Mouse (Mus musculus) C2C12 (cell line): ENCODE measurements at regions not wholly inside any gene's neighbourhood (a gene's known extent, or its start where the extent isn't known, plus 50 kb on each side); places are given as distances from the start of the nearest gene placed in this dataset.

Experiments used
- H3K27me3 ChIP-seq: one replicate; pipeline ENCODE4 v1.6.1; 2011; ENCODE audit not compliant: control insufficient read depth, insufficient read depth, insufficient read length
- H3K36me3 ChIP-seq: one replicate; pipeline ENCODE4 v1.6.1; 2011; ENCODE audit not compliant: control insufficient read depth, insufficient read depth
- H3K4me3 ChIP-seq: one replicate; pipeline ENCODE4 v1.5.1; 2011; ENCODE audit warnings: mild to moderate bottlenecking, control low read depth; ENCODE audit not compliant: poor library complexity, insufficient read depth, severe bottlenecking
- H3K79me2 ChIP-seq: one replicate; pipeline ENCODE4 v1.6.1; 2011; ENCODE audit not compliant: control insufficient read depth, insufficient read depth
- H3K79me3 ChIP-seq: one replicate; pipeline ENCODE4 v1.6.1; 2011; ENCODE audit warnings: low read depth, control low read depth
- H3ac ChIP-seq: one replicate; pipeline ENCODE3; 2011; ENCODE audit warnings: low read depth; ENCODE audit not compliant: control insufficient read depth, insufficient read length
- CEBPB ChIP-seq: IDR thresholded peaks from one replicate; pipeline ENCODE4 v1.6.1; 2011; ENCODE audit warnings: low read depth, mild to moderate bottlenecking, control low read depth, moderate library complexity
- CTCF ChIP-seq: IDR thresholded peaks from one replicate; pipeline ENCODE4 v1.5.1; 2011; ENCODE audit not compliant: control insufficient read depth, insufficient read depth, insufficient read length
- FOSL1 ChIP-seq: IDR thresholded peaks from one replicate; pipeline ENCODE4 v1.8.0; 2011; ENCODE audit warnings: mild to moderate bottlenecking, low read length; ENCODE audit not compliant: poor library complexity, insufficient read depth, severe bottlenecking
- MAX ChIP-seq: IDR thresholded peaks from one replicate; pipeline ENCODE4 v1.6.1; 2011; ENCODE audit warnings: mild to moderate bottlenecking, control low read depth
- MYOD1 ChIP-seq: IDR thresholded peaks from one replicate; pipeline ENCODE4 v1.6.1; 2011; ENCODE audit warnings: low read depth; ENCODE audit not compliant: control insufficient read depth, insufficient read length
- MYOG ChIP-seq: IDR thresholded peaks from one replicate; pipeline ENCODE4 v1.6.1; 2011; ENCODE audit not compliant: control insufficient read depth, insufficient read length; ENCODE audit errors: extremely low read depth
- USF1 ChIP-seq: IDR thresholded peaks from one replicate; pipeline ENCODE4 v1.6.1; 2011; ENCODE audit warnings: low read depth, mild to moderate bottlenecking, control low read depth, moderate library complexity

DNA sequence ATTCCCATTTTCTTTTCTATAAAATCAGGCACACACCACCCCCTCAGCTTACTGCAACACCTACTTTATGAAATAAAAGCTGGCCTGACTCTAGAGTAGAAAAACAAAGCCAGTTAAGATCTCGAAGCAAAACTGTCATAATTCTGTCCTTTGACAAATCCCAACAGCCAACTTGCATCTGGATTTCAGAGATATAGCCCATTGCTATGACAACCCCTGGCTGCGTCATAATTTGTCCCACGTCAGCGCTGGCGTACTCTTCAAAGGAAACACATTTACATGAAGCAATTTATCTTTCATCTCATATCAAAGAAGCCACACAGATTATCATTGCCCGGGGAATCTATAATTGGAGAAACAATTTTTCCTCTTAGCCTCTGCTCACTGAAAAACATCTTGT is 126.4 kb downstream of the Gm9817 start:
- no peak overlapping the region for H3ac ChIP-seq
- no peaks in the 10 kb centered on the region for H3K79me2 ChIP-seq
- H3K4me3 ChIP-seq, result no peak overlapping the region
- no peaks in the 10 kb centered on the region for H3K79me3 ChIP-seq
- H3K36me3 ChIP-seq, result no peaks in the 10 kb centered on the region
- no peaks in the 10 kb centered on the region for H3K27me3 ChIP-seq
- TF ChIP-seq FOSL1 (no peak), MYOD1 (no peak), MAX (no peak), USF1 (no peak), MYOG (no peak), CEBPB (no peak), CTCF (no peak)

DNA sequence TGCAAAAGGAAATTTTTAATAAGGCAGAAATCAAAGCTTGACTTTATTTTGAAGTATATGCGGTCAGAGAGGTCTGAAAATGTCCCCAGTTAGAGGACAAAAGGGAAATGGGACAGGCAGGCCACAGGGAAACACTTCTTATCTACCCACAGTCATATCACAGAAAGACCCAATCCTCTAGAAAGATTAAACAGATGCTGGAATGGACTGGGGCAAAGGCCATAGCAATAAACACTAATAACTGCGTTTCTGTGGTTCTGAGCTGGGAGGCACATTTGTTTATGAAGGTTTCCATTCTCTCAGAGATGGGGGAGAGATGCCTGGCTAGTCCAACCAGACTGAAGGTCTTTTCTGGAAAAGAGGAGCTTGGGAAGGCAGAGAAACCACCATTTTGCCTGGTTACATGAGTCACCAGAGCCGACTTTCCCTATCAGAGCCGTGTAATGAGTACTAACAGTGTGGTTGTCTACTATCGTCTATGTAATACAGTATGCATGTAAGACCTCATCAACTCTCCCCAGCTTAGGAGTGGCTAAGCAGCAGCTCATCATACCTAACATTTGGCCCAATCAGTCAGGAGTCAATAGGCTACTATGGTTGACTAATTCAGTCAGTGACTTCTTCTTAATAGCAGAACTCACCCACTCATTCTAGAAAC is 130.2 kb downstream of the Gm9817 start:
- H3ac ChIP-seq, result no peak overlapping the region
- no peaks in the 10 kb centered on the region for H3K79me2 ChIP-seq
- H3K79me3 ChIP-seq, result no peaks in the 10 kb centered on the region
- no peak overlapping the region for H3K4me3 ChIP-seq
- H3K36me3 ChIP-seq, result no peaks in the 10 kb centered on the region
- no peaks in the 10 kb centered on the region for H3K27me3 ChIP-seq
- TF ChIP-seq CTCF (no peak), MYOG (no peak), MYOD1 (peak; percentile 34)

GRCm38 (mm10) chr13:45211241-45211640 is 132.7 kb downstream of the Gm9817 start:
- no peaks in the 10 kb centered on the region for H3K27me3 ChIP-seq
- TF ChIP-seq CTCF, result no peak
- H3K36me3 ChIP-seq, result no peaks in the 10 kb centered on the region
- no peaks in the 10 kb centered on the region for H3K79me2 ChIP-seq
- H3ac ChIP-seq, result no peak overlapping the region
- no peak overlapping the region for H3K4me3 ChIP-seq
- H3K79me3 ChIP-seq, result no peaks in the 10 kb centered on the region

- no peaks in the 10 kb centered on the region for H3K36me3 ChIP-seq
- TF ChIP-seq MYOG, result no peak
- TF ChIP-seq MYOD1, result peak; percentile 5
- no peaks in the 10 kb centered on the region for H3K27me3 ChIP-seq
- H3ac ChIP-seq, result no peak overlapping the region
- no peak overlapping the region for H3K4me3 ChIP-seq
- H3K79me3 ChIP-seq, result no peaks in the 10 kb centered on the region
- H3K79me2 ChIP-seq, result no peaks in the 10 kb centered on the region
These were observed 134.8 kb downstream of the Gm9817 start for GRCm38 (mm10) chr13:45213116-45213834.

DNA sequence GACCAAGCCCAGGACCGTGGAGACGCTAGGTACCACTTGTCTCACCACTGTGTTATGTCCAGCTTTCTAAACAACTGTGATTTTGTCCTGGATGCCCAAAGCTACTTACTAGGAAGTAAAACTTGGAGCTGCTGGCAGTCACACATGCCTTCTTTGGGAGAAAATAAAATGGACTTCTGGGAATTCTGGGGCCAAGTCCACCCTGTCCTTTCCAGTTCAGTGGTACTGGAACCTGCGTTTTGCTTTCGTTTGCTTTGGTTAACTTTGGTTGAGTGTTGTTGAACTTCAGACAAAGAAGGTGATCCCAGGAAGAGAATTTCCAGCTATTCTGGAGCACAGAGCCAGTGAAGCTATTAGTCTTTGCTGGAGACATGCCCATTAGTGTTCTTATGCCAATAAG is 139.8 kb downstream of the Gm9817 start:
- Histone ChIP-seq H3K79me3 (no peaks in the 10 kb centered on the region), H3K4me3 (no peak overlapping the region), H3K36me3 (no peaks in the 10 kb centered on the region), H3K27me3 (no peaks in the 10 kb centered on the region), H3ac (no peak overlapping the region), H3K79me2 (no peaks in the 10 kb centered on the region)
- no peak for TF ChIP-seq USF1
- TF ChIP-seq CEBPB, result no peak
- TF ChIP-seq MYOD1, result no peak
- TF ChIP-seq FOSL1, result no peak
- no peak for TF ChIP-seq MYOG
- no peak for TF ChIP-seq MAX
- TF ChIP-seq CTCF, result no peak

- no peaks in the 10 kb centered on the region for H3K27me3 ChIP-seq
- H3K79me2 ChIP-seq, result no peaks in the 10 kb centered on the region
- no peak overlapping the region for H3ac ChIP-seq
- H3K36me3 ChIP-seq, result no peaks in the 10 kb centered on the region
- H3K79me3 ChIP-seq, result no peaks in the 10 kb centered on the region
- no peak overlapping the region for H3K4me3 ChIP-seq
- no peak for TF ChIP-seq MAX
- TF ChIP-seq FOSL1, result no peak
- TF ChIP-seq USF1, result no peak
- TF ChIP-seq MYOD1, result no peak
These were observed 141.2 kb downstream of the Gm9817 start for GRCm38 (mm10) chr13:45219671-45220070.
